Mouse (Mus musculus) lung, embryonic 14.5 days (tissue): ENCODE results near the gene Slc9b1. TPM values are rescaled to one million over a fixed set of nuclear protein-coding genes. Genes with fewer than 3 reads are reported as not detected.

Experiments used
- ATAC-seq: fragments of 200-750 bp; cut with Nextera tagmentation; 2 replicates; pipeline ENCODE4 v1.8.0; 2017; ENCODE audit warnings: mild to moderate bottlenecking, moderate TSS enrichment, moderate library complexity; ENCODE audit not compliant: insufficient read depth
- DNase-seq: peaks from one replicate; pipeline ENCODE4 v3.0.0-alpha.2; 2015
- H3K27ac ChIP-seq: fragments of 300-500 bp; sonication (generic); 2 replicates; pipeline ENCODE4 v1.5.1; 2014; ENCODE audit warnings: low read depth, mild to moderate bottlenecking, moderate library complexity
- H3K27me3 ChIP-seq: fragments of 300-500 bp; sonication (generic); 2 replicates; pipeline ENCODE4 v1.6.1; 2014; ENCODE audit warnings: low read length, control low read depth; ENCODE audit not compliant: insufficient read depth
- H3K36me3 ChIP-seq: fragments of 300-500 bp; sonication (generic); 2 replicates; pipeline ENCODE4 v1.6.1; 2014; ENCODE audit warnings: control low read depth; ENCODE audit not compliant: insufficient read depth
- H3K4me1 ChIP-seq: fragments of 300-500 bp; sonication (generic); 2 replicates; pipeline ENCODE4 v1.6.1; 2014; ENCODE audit warnings: antibody characterized with exemption, control low read depth; ENCODE audit not compliant: insufficient read depth
- H3K4me2 ChIP-seq: fragments of 300-500 bp; sonication (generic); 2 replicates; pipeline ENCODE4 v1.6.1; 2014; ENCODE audit warnings: mild to moderate bottlenecking
- H3K4me3 ChIP-seq: fragments of 300-500 bp; sonication (generic); 2 replicates; pipeline ENCODE4 v1.5.1; 2014; ENCODE audit warnings: low read depth, low read length
- H3K9ac ChIP-seq: fragments of 300-500 bp; sonication (generic); 2 replicates; pipeline ENCODE4 v1.6.1; 2014
- H3K9me3 ChIP-seq: fragments of 300-500 bp; sonication (generic); 2 replicates; pipeline ENCODE4 v1.6.1; 2016; ENCODE audit warnings: low read depth, low read length, control low read depth
- CTCF ChIP-seq: IDR thresholded peaks from 2 replicates; pipeline ENCODE4 v1.5.1; 2016; ENCODE audit warnings: antibody characterized with exemption, low read depth
- WGBS: fragments of 180-500 bp; shearing (Covaris S2); extraction: QIAGEN DNeasy Blood & Tissue Kit; methylation state at CpG from one replicate; pipeline ENCODE4 v1.1.7; 2014; 5-methylcytosine and 5-hydroxymethylcytosine counted together
- polyA plus RNA-seq: library from polyadenylated mRNA; unstranded; fragments of >200 nt; fragmentation: Nextera tagmentation; extraction: Ambion mirVana; gene quantifications from 2 replicates; pipeline ENCODE4 v1.2.1, GENCODE M21; 2014

Slc9b1 gene
- 0.16 and 0.34 TPM in 2 replicates for polyA plus RNA-seq

DNA sequence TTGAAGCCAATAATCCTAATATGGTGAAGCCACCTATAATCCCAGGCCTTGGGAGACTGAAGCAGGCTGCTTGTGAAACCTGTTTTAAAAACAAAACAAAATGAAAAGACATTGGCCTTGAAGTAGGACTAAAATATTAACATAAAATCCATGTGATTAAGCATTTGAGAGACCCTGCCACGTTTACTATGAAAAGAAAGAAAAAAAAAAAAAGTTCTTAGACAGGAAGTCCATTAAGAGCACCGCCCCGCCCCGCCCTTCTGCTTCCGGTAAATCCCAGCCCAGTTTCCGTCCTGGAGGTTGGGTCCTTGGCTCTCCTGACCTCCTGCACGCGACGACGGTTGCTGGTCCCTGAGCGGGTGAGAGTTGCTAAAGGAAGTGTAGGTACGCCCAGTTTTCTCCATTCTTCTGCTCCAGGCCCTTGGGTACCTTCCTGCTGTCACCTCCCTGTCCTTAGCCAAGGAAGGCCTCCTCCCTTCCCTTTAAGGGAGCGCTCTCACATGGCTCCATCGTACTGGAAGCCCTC lies at the start of gene Slc9b1:
Slc9b1 (plus strand) TSS at position 291 of the 526 bp plus-strand sequence.
- H3K9me3 ChIP-seq: no peaks in the 10 kb centered on the region
- H3K4me1 ChIP-seq: no peaks in the 10 kb centered on the region
- H3K36me3 ChIP-seq: no peaks in the 10 kb centered on the region
- ATAC-seq: no peak
- H3K4me2 ChIP-seq: no peak within 1 kb of the TSS
- no peaks in the 10 kb centered on the region for H3K27me3 ChIP-seq
- H3K4me3 ChIP-seq: no peak within 1 kb of the TSS
- DNase-seq: no peak
- WGBS: 70% methylated on average over 14 of the region's 14 CpGs
- H3K27ac ChIP-seq: no peak within 1 kb of the TSS
- no peak within 1 kb of the TSS for H3K9ac ChIP-seq
- no peak for TF ChIP-seq CTCF

DNA sequence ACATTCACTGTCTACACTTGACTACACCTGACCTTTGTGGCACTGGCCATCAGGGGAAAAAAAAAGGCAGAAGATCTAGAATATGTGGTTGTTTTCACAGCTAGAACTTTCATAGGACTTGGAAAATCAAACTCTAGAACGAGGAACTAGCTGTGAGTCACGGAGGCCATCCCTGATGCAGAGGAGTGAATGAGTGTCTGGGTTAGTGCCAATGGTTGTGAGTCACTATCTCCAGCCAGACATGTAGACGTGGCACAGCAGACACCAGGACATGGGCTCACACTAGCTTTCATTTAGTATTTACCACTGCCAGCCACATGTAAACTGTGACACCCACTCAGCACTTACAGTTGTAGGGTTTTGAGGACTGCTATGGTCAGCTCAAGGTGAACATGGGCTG lies 49.3 kb upstream of the Slc9b1 start:
- Histone ChIP-seq H3K36me3 (no peaks in the 10 kb centered on the region), H3K27ac (no peak overlapping the region), H3K4me3 (no peak overlapping the region), H3K27me3 (no peaks in the 10 kb centered on the region), H3K9ac (no peak overlapping the region), H3K4me2 (no peak overlapping the region), H3K9me3 (no peaks in the 10 kb centered on the region), H3K4me1 (no peaks in the 10 kb centered on the region)
- no peak for TF ChIP-seq CTCF
- DNase-seq (no peak), ATAC-seq (no peak)
- 68% methylated on average over 3 of the region's 3 CpGs for WGBS

DNA sequence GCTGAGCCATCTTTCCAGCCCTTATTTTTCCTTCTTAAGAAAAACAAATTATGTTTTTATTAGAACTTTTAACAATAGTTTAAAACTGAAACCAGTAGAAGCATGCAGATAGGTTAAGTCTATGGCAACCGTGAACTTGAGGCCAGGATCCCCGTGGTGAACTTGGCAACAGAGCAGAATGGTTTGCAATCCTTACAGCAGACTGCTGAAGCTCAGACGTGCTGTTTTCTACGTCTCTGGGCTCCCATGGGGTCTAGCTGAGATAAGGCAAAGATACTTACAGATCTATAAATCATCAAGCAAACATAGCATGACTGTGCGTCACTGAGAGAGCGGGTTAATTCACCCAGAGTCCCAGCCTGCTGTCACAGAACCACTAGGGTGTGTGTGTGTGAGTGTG lies 47.7 kb upstream of the Slc9b1 start:
- H3K27me3 ChIP-seq: no peaks in the 10 kb centered on the region
- H3K9me3 ChIP-seq: no peaks in the 10 kb centered on the region
- 46% methylated on average over 6 of the region's 6 CpGs for WGBS
- H3K4me3 ChIP-seq: no peak overlapping the region
- DNase-seq: no peak
- no peaks in the 10 kb centered on the region for H3K36me3 ChIP-seq
- H3K27ac ChIP-seq: no peak overlapping the region
- H3K4me2 ChIP-seq: no peak overlapping the region
- no peak for ATAC-seq
- H3K4me1 ChIP-seq: no peaks in the 10 kb centered on the region
- H3K9ac ChIP-seq: no peak overlapping the region
- no peak for TF ChIP-seq CTCF

DNA sequence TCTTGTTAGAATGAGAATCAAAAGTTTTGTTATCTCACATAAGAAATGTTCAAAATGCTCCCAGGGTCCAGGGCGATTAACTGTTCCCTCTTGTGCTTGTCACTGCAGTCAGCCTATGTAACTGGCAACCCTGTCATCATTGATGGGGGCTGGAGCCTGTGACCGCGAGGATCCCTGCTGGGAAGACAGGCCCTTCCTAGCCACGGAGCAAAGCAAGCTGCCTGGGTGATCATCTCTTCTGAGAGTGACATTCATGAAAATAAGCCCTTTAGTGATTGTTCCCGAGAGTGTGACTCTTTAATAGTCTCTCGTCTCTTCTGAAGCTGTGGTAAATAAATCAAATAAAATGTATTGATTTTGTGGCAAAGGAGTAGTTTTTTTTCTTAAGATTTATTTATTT lies 43.8 kb upstream of the Slc9b1 start:
- H3K27ac ChIP-seq: no peak overlapping the region
- no peak overlapping the region for H3K4me2 ChIP-seq
- DNase-seq (no peak), ATAC-seq (no peak)
- 34% methylated on average over 6 of the region's 6 CpGs for WGBS
- no peaks in the 10 kb centered on the region for H3K36me3 ChIP-seq
- TF ChIP-seq CTCF: no peak
- H3K4me3 ChIP-seq: no peak overlapping the region
- H3K9ac ChIP-seq: no peak overlapping the region
- no peaks in the 10 kb centered on the region for H3K9me3 ChIP-seq
- H3K4me1 ChIP-seq: 0 out of 2 replicates have a peak, but pooled peaks cover 3% of the 10 kb centered on the region
- H3K27me3 ChIP-seq: no peaks in the 10 kb centered on the region

DNA sequence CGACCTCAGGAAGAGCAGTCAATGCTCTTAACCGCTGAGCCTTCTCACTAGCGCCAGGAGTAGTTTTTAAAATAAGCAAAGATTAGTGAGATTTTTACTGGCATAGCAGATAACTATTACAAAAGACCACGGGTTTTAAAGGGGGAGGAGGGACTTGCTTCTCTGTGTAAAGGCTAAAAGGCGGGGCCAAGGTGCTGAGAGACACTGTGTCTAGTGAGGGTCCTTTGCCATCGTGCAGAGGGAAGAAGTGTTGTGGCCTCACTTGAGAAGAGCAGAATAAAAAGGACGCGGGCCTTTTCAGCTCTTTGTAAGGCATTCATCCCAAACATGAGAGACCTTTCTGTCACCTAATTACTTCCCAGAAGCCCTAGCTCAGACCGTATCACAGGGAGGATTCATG lies 43.3 kb upstream of the Slc9b1 start:
- Histone ChIP-seq H3K36me3 (no peaks in the 10 kb centered on the region), H3K9ac (no peak overlapping the region), H3K4me2 (no peak overlapping the region), H3K4me1 (0 out of 2 replicates have a peak, but pooled peaks cover 3% of the 10 kb centered on the region), H3K27ac (no peak overlapping the region), H3K4me3 (no peak overlapping the region), H3K27me3 (no peaks in the 10 kb centered on the region), H3K9me3 (no peaks in the 10 kb centered on the region)
- WGBS: 19% methylated on average over 9 of the region's 9 CpGs
- no peak for TF ChIP-seq CTCF
- DNase-seq (peak; percentile 30), ATAC-seq (no peak)

DNA sequence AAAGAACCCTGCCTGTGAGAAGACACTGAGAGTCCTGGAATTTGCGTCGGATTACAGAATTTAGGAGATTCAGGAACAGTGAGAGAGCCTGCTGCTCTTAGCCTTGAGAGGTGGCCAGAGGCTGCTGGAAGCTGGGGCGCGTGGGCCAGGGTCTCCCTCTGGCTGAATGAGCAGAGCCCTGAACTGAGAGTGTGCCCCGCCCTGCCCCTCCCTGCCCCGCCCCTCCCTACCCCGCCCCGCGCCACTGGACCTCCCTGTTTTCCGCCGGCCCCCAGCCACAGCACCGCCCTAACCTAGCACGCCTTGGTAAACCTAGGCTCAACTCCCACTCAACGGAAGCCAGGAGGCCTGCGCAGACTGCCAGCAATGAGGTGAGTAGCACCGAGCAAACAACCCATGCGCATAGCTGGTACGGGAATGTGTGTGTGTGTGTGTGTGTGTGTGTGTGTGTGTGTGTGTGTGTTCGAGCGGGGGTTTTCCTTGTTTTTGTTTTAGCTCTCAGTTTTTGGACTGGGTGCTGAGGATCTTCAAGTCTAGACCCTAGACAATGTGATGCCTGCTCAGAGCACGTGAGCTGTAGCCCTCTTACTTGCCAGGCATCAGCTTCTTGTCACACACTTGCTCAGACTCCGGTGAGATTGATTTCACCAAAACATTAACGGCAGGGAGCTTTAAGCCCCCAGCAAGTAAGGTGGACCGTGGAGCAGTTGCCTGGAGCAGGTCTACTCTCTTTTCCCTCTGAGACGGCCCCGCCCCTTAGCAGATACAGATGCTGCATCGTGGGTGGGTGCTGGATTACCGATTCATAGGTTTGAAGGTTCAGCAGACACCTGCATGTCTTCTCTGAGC lies 40.2 kb upstream of the Slc9b1 start, which contains the start of gene Slc9b2:
Slc9b2 (plus strand) TSS at position 290 of the 849 bp plus-strand sequence.
- Histone ChIP-seq H3K9ac (peak within 1 kb of the TSS; percentile 34; the same call in 1 of the 2 replicates), H3K4me3 (peak within 1 kb of the TSS; percentile 38), H3K27me3 (no peaks in the 10 kb centered on the region), H3K36me3 (no peaks in the 10 kb centered on the region), H3K27ac (no peak within 1 kb of the TSS), H3K4me2 (peak within 1 kb of the TSS; percentile 78), H3K4me1 (0 out of 2 replicates have a peak, but pooled peaks cover 3% of the 10 kb centered on the region), H3K9me3 (no peaks in the 10 kb centered on the region)
- DNase-seq (peak; percentile 73), ATAC-seq (peak; percentile 96)
- TF ChIP-seq CTCF: no peak
- WGBS: 8% methylated on average over 27 of the region's 28 CpGs

DNA sequence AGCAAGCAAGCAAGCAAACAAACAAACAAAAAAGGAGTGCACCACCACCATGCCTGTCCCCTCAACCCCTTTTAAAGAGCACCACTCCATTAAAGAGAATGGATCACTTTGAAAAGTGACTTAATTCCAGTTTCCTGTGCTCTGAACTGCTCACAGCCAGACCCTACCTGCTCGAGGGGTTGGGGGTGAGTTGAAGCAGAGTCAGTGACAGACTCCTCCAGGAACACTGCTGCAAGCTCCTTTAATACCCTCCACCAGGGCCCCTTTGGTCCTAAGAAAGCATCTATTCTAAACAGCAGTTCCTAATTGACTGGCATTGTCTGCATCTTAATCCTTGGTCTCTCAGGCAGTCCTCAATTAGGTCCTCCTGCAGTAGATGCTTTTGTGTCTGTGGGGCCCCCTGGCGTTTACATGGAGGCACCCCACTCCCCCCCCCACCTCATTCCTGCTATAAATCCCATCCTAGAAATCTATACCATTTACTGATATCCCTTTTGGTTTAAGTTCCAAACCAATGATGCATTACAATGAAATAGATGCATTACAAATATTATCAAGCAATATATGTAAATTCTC lies 34.8 kb upstream of the Slc9b1 start:
- H3K4me2 ChIP-seq: no peak overlapping the region
- no peak overlapping the region for H3K9ac ChIP-seq
- WGBS: 44% methylated on average over 2 of the region's 2 CpGs
- no peak overlapping the region for H3K27ac ChIP-seq
- no peaks in the 10 kb centered on the region for H3K27me3 ChIP-seq
- H3K4me3 ChIP-seq: no peak overlapping the region
- ATAC-seq (no peak), DNase-seq (no peak)
- H3K36me3 ChIP-seq: no peaks in the 10 kb centered on the region
- H3K4me1 ChIP-seq: 0 out of 2 replicates have a peak, but pooled peaks cover under 1% of the 10 kb centered on the region
- no peaks in the 10 kb centered on the region for H3K9me3 ChIP-seq
- TF ChIP-seq CTCF: no peak
